Mouse (Mus musculus) hindbrain, embryonic 10.5 days (tissue): Measurements from ENCODE around the gene Mecp2. TPM values are rescaled to one million over a fixed set of nuclear protein-coding genes. Genes with fewer than 3 reads are reported as not detected.

Source experiments
- DNase-seq: peaks from one replicate; pipeline ENCODE4 v3.0.0-alpha.2; 2017; ENCODE audit warnings: low spot score
- H3K27ac ChIP-seq: fragments of 300-500 bp; sonication (generic); 2 replicates; pipeline ENCODE4 v1.5.1; 2016; ENCODE audit warnings: mild to moderate bottlenecking, moderate library complexity
- H3K27me3 ChIP-seq: fragments of 300-500 bp; sonication (generic); 2 replicates; pipeline ENCODE4 v1.6.1; 2016; ENCODE audit warnings: mild to moderate bottlenecking; ENCODE audit not compliant: poor library complexity, insufficient read depth, severe bottlenecking
- H3K36me3 ChIP-seq: fragments of 300-500 bp; sonication (generic); 2 replicates; pipeline ENCODE4 v1.6.1; 2016; ENCODE audit warnings: mild to moderate bottlenecking, moderate library complexity
- H3K4me1 ChIP-seq: fragments of 300-500 bp; sonication (generic); replicated peaks from 2 replicates; pipeline ENCODE4 v1.6.1; 2016; ENCODE audit warnings: mild to moderate bottlenecking
- H3K4me3 ChIP-seq: fragments of 300-500 bp; sonication (generic); 2 replicates; pipeline ENCODE4 v1.5.1; 2016; ENCODE audit warnings: mild to moderate bottlenecking, moderate library complexity
- H3K9me3 ChIP-seq: fragments of 300-500 bp; sonication (generic); 2 replicates; pipeline ENCODE4 v1.6.1; 2016; ENCODE audit warnings: mild to moderate bottlenecking, moderate library complexity
- WGBS: fragments of 180-500 bp; shearing (Covaris S2); methylation state at CpG from one replicate; pipeline ENCODE4 v1.1.7; 2016; 5-methylcytosine and 5-hydroxymethylcytosine counted together
- polyA plus RNA-seq: library from polyadenylated mRNA; unstranded; fragments of >200 nt; fragmentation: Nextera tagmentation; extraction: Ambion mirVana; gene quantifications from 2 replicates; pipeline ENCODE4 v1.2.1, GENCODE M21; 2016

The Mecp2 gene
- polyA plus RNA-seq, 1 experiment from 2014 or later = 15.4 TPM

DNA sequence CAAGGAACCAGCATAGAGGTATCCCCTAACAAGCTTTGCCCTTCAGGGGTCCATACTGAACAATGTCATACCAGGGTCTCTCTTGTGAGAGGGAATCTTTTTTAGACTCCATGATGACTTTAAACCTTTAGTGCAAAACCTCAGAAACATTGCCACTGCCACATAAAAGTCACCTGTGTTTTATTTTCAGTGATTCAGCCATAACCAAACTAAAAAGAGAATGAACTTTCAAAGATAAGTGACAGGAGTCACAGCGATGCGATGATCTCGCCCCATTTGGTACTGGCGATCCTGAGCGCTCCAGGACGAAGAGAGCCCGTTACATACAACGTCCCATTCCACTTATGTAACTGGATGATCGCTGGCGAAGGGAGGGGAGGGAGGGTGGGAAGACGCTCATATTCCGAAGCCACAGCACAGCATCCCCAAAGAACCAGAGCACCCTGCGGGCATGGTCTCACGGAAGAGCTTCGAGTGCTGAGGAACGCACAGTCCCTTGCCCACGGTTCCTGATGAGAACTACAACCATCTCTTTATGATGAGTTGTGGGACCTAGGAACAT lies 50.8 kb downstream of the Mecp2 start:
- H3K36me3 ChIP-seq = peaks cover 1% of the 10 kb centered on the region; the same call in 1 of the 2 replicates
- no peak for DNase-seq
- peak overlapping the region; percentile 67 for H3K4me3 ChIP-seq
- H3K4me1 ChIP-seq = peaks cover 9% of the 10 kb centered on the region; the same call in 1 of the 2 replicates
- H3K9me3 ChIP-seq = 0 out of 2 replicates have a peak, but pooled peaks cover 3% of the 10 kb centered on the region
- WGBS = 20% methylated on average over 17 of the region's 17 CpGs
- H3K27me3 ChIP-seq = peaks cover 9% of the 10 kb centered on the region; the same call in 1 of the 2 replicates
- peak overlapping the region; percentile 96 for H3K27ac ChIP-seq

DNA sequence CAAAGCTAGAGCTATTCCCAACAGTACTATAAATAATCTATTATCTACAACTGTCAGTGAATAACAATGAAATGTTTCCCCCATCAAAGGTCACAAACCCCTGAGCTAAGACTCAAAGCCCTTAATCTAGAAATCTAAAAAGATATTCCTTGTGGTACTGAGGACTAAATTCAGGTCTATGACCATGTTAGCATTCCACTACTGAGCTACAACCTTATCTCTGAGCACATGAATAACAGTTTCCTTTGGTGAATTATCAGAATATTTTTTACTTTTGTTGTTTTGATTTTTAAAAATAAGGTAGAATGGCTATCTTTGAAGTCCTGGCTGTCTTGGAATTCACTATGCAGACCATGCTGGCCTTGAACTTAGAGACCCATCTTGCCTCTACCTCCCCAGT lies 64.4 kb downstream of the Mecp2 start:
- peaks cover 41% of the 10 kb centered on the region for H3K36me3 ChIP-seq
- H3K4me3 ChIP-seq = no peak overlapping the region
- H3K9me3 ChIP-seq = no peaks in the 10 kb centered on the region
- DNase-seq = no peak
- H3K27ac ChIP-seq = no peak overlapping the region
- no peaks in the 10 kb centered on the region for H3K4me1 ChIP-seq
- H3K27me3 ChIP-seq = no peaks in the 10 kb centered on the region

GRCm38 (mm10) chrX:74067891-74068290 lies 67.3 kb downstream of the Mecp2 start:
- Histone ChIP-seq H3K36me3 (peaks cover 15% of the 10 kb centered on the region; the same call in 1 of the 2 replicates), H3K9me3 (no peaks in the 10 kb centered on the region), H3K4me1 (no peaks in the 10 kb centered on the region), H3K4me3 (no peak overlapping the region), H3K27ac (no peak overlapping the region), H3K27me3 (no peaks in the 10 kb centered on the region)
- 87% methylated on average over 9 of the region's 9 CpGs for WGBS
- DNase-seq = no peak

- no peak overlapping the region for H3K4me3 ChIP-seq
- WGBS = 80% methylated on average over 1 of the region's 1 CpGs
- H3K36me3 ChIP-seq = 0 out of 2 replicates have a peak, but pooled peaks cover 3% of the 10 kb centered on the region
These were observed 90.1 kb downstream of the Mecp2 start for GRCm38 (mm10) chrX:74045107-74045506.

DNA sequence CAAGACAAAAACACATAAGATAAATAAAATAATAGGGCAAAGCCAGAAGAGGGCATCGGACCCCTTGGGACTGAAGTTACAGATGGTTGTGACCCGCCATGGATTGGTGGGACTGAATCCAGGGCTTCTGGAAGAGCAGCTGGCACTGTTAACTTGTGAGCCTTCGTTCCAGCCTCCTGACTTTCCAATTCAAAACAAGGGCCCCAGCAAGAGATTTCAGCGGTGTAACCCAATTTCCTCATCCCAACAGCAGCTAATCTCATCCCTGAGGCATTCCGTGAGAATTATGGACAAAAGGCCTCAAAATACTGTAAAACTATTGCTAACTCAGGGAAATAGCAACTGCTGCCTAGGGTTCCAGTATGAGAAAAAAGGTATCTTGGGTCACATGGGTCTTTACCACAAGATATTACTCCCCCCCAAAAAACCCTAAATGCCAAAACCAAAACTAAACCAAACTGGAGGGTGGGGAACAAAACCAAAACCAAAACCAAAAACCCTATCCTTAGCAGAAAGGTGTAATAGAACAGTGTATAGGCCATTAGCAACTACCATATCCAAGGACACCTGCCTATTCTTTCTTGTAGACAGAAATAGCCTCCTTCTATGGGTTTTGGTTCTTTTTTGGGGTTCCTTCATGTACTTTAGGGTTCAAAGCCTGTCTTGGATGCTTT lies 97.3 kb downstream of the Mecp2 start:
- peaks cover 45% of the 10 kb centered on the region for H3K36me3 ChIP-seq
- DNase-seq = no peak
- H3K27me3 ChIP-seq = no peaks in the 10 kb centered on the region
- 87% methylated on average over 5 of the region's 5 CpGs for WGBS
- H3K4me3 ChIP-seq = no peak overlapping the region
- no peaks in the 10 kb centered on the region for H3K4me1 ChIP-seq
- no peak overlapping the region for H3K27ac ChIP-seq
- H3K9me3 ChIP-seq = no peaks in the 10 kb centered on the region

More at GRCm38 (mm10) chrX:74045107-74045506, 90.1 kb downstream of the Mecp2 start:
- no peak for DNase-seq
- no peak overlapping the region for H3K27ac ChIP-seq
- H3K27me3 ChIP-seq = no peaks in the 10 kb centered on the region
- no peaks in the 10 kb centered on the region for H3K9me3 ChIP-seq
- H3K4me1 ChIP-seq = no peaks in the 10 kb centered on the region

DNA sequence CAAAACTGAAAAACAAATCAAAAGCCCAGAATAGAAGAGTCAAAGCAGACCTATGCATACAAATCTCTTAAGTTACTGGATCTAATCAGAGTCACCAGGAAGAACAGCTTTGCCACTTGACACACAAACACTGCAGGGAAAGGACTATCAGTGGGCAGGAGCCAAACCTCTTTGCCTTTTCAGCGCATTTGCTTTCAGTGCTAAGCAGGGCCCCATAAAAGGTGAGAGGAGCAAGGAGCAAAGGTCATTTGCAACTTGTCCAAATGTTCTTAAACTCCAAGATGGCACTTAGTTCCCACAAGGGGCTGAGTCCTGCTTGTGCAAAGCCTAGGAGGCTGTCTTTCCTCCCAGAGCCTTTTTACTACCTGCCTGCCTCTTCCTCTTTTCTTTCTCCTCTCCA lies 105.2 kb downstream of the Mecp2 start:
- 79% methylated on average over 1 of the region's 1 CpGs for WGBS
- H3K4me1 ChIP-seq = no peaks in the 10 kb centered on the region
- DNase-seq = no peak
- H3K27ac ChIP-seq = no peak overlapping the region
- no peak overlapping the region for H3K4me3 ChIP-seq
- peaks cover 25% of the 10 kb centered on the region for H3K36me3 ChIP-seq
- no peaks in the 10 kb centered on the region for H3K9me3 ChIP-seq
- H3K27me3 ChIP-seq = no peaks in the 10 kb centered on the region

- peaks cover 14% of the 10 kb centered on the region; the same call in 1 of the 2 replicates for H3K4me1 ChIP-seq
- peaks cover 37% of the 10 kb centered on the region for H3K36me3 ChIP-seq
- peak; percentile 73 for DNase-seq
- H3K27me3 ChIP-seq = peaks cover 8% of the 10 kb centered on the region; the same call in 1 of the 2 replicates
- H3K4me3 ChIP-seq = peak within 1 kb of the TSS; percentile 64
- 18% methylated on average over 64 of the region's 72 CpGs for WGBS
- H3K27ac ChIP-seq = peak within 1 kb of the TSS; percentile 94
- no peaks in the 10 kb centered on the region for H3K9me3 ChIP-seq
These were observed 111.7 kb downstream of the Mecp2 start, which contains the start of gene Irak1 for GRCm38 (mm10) chrX:74023188-74024049. Gene Irak1 (minus strand): TSS chrX:74023918.

DNA sequence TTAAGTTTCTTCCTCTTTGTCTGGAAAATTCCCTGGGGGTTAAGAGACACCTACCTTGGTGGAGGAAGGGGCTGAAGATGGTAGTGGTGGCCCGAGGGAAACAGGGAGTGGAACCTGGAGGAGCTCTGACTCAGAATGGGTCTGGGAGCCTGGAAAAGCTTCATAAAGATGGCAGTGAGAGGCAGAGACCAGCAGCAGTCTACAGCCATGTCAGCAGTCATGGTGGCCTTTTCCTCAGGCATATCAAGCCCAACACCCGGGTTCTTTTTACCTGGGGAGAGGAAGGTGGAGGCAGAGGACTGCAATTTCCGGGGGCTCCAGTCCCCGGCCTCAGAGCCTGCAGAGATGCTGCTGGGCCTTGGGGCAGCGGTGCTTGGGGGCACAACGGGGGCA lies 112.4 kb downstream of the Mecp2 start:
- peaks cover 8% of the 10 kb centered on the region; the same call in 1 of the 2 replicates for H3K27me3 ChIP-seq
- no peaks in the 10 kb centered on the region for H3K9me3 ChIP-seq
- peaks cover 14% of the 10 kb centered on the region; the same call in 1 of the 2 replicates for H3K4me1 ChIP-seq
- peak overlapping the region; percentile 94 for H3K27ac ChIP-seq
- DNase-seq = peak; percentile 4
- WGBS = 33% methylated on average over 6 of the region's 6 CpGs
- H3K36me3 ChIP-seq = peaks cover 43% of the 10 kb centered on the region
- H3K4me3 ChIP-seq = peak overlapping the region; percentile 64

DNA sequence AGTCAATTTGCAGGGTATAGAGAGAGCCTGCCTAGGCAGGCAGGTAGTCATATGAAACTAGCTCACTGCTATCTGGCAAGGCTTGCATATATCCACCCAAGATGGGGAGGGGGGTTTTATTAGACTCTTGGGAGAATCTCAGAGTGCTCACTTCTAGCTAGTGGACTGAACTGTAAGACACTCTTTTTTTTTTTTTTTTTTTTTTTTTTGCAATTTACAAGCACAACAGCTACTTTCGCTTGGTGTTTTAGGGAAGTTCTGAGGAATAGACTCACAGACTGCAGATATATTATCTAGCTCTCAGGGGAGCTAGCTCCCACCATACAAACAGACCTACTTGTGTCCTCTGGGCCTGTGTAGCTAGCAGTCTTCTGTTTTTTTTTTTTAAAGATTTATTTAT lies 120.6 kb downstream of the Mecp2 start:
- 95% methylated on average over 1 of the region's 1 CpGs for WGBS
- DNase-seq = no peak
- H3K4me3 ChIP-seq = no peak overlapping the region
- H3K36me3 ChIP-seq = peaks cover 42% of the 10 kb centered on the region
- H3K27me3 ChIP-seq = no peaks in the 10 kb centered on the region
- H3K9me3 ChIP-seq = no peaks in the 10 kb centered on the region
- H3K4me1 ChIP-seq = no peaks in the 10 kb centered on the region
- no peak overlapping the region for H3K27ac ChIP-seq

GRCm38 (mm10) chrX:74008063-74008462 lies 127.1 kb downstream of the Mecp2 start:
- no peak overlapping the region for H3K27ac ChIP-seq
- WGBS = 27% methylated on average over 8 of the region's 8 CpGs
- DNase-seq = no peak
- no peaks in the 10 kb centered on the region for H3K36me3 ChIP-seq
- H3K27me3 ChIP-seq = no peaks in the 10 kb centered on the region
- H3K4me3 ChIP-seq = no peak overlapping the region
- H3K9me3 ChIP-seq = no peaks in the 10 kb centered on the region
- H3K4me1 ChIP-seq = 0 out of 2 replicates have a peak, but pooled peaks cover 5% of the 10 kb centered on the region

GRCm38 (mm10) chrX:74006401-74006800 lies 128.8 kb downstream of the Mecp2 start:
- H3K27me3 ChIP-seq = no peaks in the 10 kb centered on the region
- H3K4me1 ChIP-seq = 0 out of 2 replicates have a peak, but pooled peaks cover 5% of the 10 kb centered on the region
- H3K27ac ChIP-seq = no peak overlapping the region
- H3K9me3 ChIP-seq = no peaks in the 10 kb centered on the region
- DNase-seq = no peak
- H3K4me3 ChIP-seq = no peak overlapping the region
- no peaks in the 10 kb centered on the region for H3K36me3 ChIP-seq
- WGBS = 75% methylated on average over 21 of the region's 21 CpGs

DNA sequence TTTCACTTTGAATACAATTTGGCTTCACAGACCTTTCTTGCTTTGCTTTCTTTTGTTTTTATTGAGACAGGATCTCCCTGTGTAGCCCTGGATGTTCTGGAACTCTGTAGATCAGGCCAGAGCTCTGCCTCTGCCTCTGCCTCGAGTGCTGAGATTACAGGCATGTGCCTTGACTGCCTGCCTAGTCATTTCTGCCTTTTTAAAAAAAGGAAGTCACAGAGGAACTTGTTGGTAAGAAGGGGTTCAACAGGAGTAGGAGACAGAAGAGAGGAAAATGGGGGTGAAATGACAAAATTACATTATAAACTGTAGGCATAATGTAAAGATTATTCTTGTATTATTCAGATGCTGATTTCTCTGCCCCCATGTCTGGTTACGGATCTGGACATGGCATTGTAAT lies 131.5 kb downstream of the Mecp2 start:
- Histone ChIP-seq H3K36me3 (no peaks in the 10 kb centered on the region), H3K4me3 (no peak overlapping the region), H3K4me1 (0 out of 2 replicates have a peak, but pooled peaks cover 14% of the 10 kb centered on the region), H3K9me3 (no peaks in the 10 kb centered on the region), H3K27me3 (no peaks in the 10 kb centered on the region), H3K27ac (no peak overlapping the region)
- WGBS = 68% methylated on average over 2 of the region's 2 CpGs
- no peak for DNase-seq
